8 mouse cellular contexts compared by ENCODE assay signal in genomic region chrX:129750094-129750569, GRCm38 (mm10). TPM values are rescaled to one million over a fixed set of nuclear protein-coding genes. Genes with fewer than 3 reads are reported as not detected.
A peak's percentile ranks its signal among the peaks of the same experiment; 100 is the strongest.
DNase-seq lines count a peak whose midpoint lies in the region; ATAC-seq and TF ChIP-seq lines count a peak whose summit lies in the region.

No protein-coding gene starts in this region.

- H3K79me2 ChIP-seq in C2C12 (ENCODE audit: control insufficient read depth, insufficient read depth) = peaks cover 12% of the 10 kb centered on the region

- H3K9me3 ChIP-seq in embryonic facial prominence, embryonic 11.5 days (replicated peaks; ENCODE audit: control insufficient read depth, low read length) = no peaks in the 10 kb centered on the region
- H3K9me3 ChIP-seq in limb, embryonic 13.5 days = no peaks in the 10 kb centered on the region
- no peaks in the 10 kb centered on the region for H3K9me3 ChIP-seq in midbrain, embryonic 10.5 days (replicated peaks)

- H3K27me3 ChIP-seq in cerebellum, adult 2 months (ENCODE audit: control insufficient read depth, insufficient read depth, low read length) = no peaks in the 10 kb centered on the region
- no peaks in the 10 kb centered on the region for H3K27me3 ChIP-seq in C2C12 (ENCODE audit: control insufficient read depth, insufficient read depth, insufficient read length)
- H3K27me3 ChIP-seq in embryonic facial prominence, embryonic 11.5 days (ENCODE audit: control insufficient read depth, insufficient read depth, low read length) = no peaks in the 10 kb centered on the region
- no peaks in the 10 kb centered on the region for H3K27me3 ChIP-seq in limb, embryonic 13.5 days
- H3K27me3 ChIP-seq in midbrain, embryonic 10.5 days (ENCODE audit: low read depth, poor library complexity, severe bottlenecking) = no peaks in the 10 kb centered on the region

- intact Hi-C loops in heart, postnatal 25 days (cut with DNase I) = no loop called here

- no peaks in the 10 kb centered on the region for H3K4me1 ChIP-seq in cerebellum, adult 2 months (ENCODE audit: control insufficient read depth, insufficient read depth, low read length)
- H3K4me1 ChIP-seq in embryonic facial prominence, embryonic 11.5 days (ENCODE audit: control insufficient read depth, insufficient read depth, low read length) = no peaks in the 10 kb centered on the region
- no peaks in the 10 kb centered on the region for H3K4me1 ChIP-seq in limb, embryonic 13.5 days
- no peaks in the 10 kb centered on the region for H3K4me1 ChIP-seq in midbrain, embryonic 10.5 days

- DNase-seq in cerebellum, adult 2 months = no peak
- no peak for DNase-seq in cerebellum, adult 9-11 months
- no peak for DNase-seq in embryonic facial prominence, embryonic 11.5 days (ENCODE audit: low spot score)
- DNase-seq in heart, postnatal 25 days (ENCODE audit: low spot score) = peak; percentile 10
- peak; percentile 28 for DNase-seq in midbrain, embryonic 10.5 days (ENCODE audit: low spot score)
- DNase-seq in thymus, postnatal 36 days = no peak

- no peaks in the 10 kb centered on the region for H3K79me3 ChIP-seq in C2C12 (ENCODE audit: low read depth)

- peak overlapping the region; percentile 44 for H3K4me2 ChIP-seq in embryonic facial prominence, embryonic 11.5 days (ENCODE audit: low read depth, low read length)
- H3K4me2 ChIP-seq in limb, embryonic 13.5 days (replicated peaks) = peak overlapping the region; percentile 58

- peak overlapping the region; percentile 44; the same call in 1 of the 2 replicates for H3K27ac ChIP-seq in cerebellum, adult 2 months (ENCODE audit: insufficient read depth, low read length)
- no peak overlapping the region for H3K27ac ChIP-seq in embryonic facial prominence, embryonic 11.5 days (replicated peaks; ENCODE audit: low read depth, low read length)
- peak overlapping the region; percentile 33; the same call in 1 of the 2 replicates for H3K27ac ChIP-seq in limb, embryonic 13.5 days
- peak overlapping the region; percentile 83 for H3K27ac ChIP-seq in midbrain, embryonic 10.5 days (replicated peaks)

- ATAC-seq in embryonic facial prominence, embryonic 11.5 days (replicated peaks; ENCODE audit: insufficient number of reproducible peaks, low FRiP score, low TSS enrichment, low read depth) = peak; percentile 69
- peak; percentile 68 for ATAC-seq in limb, embryonic 13.5 days (ENCODE audit: low FRiP score, low read depth)

- WGBS in cerebellum, adult 2 months = 5% methylated on average over 31 of the region's 31 CpGs
- 18% methylated on average over 30 of the region's 31 CpGs for WGBS in embryonic facial prominence, embryonic 11.5 days
- WGBS in limb, embryonic 13.5 days = 18% methylated on average over 27 of the region's 31 CpGs
- WGBS in midbrain, embryonic 10.5 days = 35% methylated on average over 23 of the region's 31 CpGs

- peak overlapping the region; percentile 68 for H3K9ac ChIP-seq in embryonic facial prominence, embryonic 11.5 days (replicated peaks; ENCODE audit: low read length)
- peak overlapping the region; percentile 67 for H3K9ac ChIP-seq in limb, embryonic 13.5 days

- TF ChIP-seq POLR2A in cerebellum, adult 2 months (IDR thresholded peaks at IDR 0.05; ENCODE audit: borderline replicate concordance, insufficient read depth, low read length) = no peak

- TF ChIP-seq CTCF in cerebellum, adult 2 months (IDR thresholded peaks at IDR 0.05; ENCODE audit: borderline replicate concordance, insufficient read depth, low read depth, low read length) = no peak
- no peak for TF ChIP-seq CTCF in C2C12 (IDR thresholded peaks at IDR 0.05; ENCODE audit: control insufficient read depth, insufficient read depth, insufficient read length)

- peak overlapping the region; percentile 84 for H3ac ChIP-seq in C2C12 (ENCODE audit: control insufficient read depth, insufficient read length, low read depth)

- peak overlapping the region; percentile 63 for H3K4me3 ChIP-seq in cerebellum, adult 2 months (replicated peaks; ENCODE audit: insufficient read depth, low read depth, low read length)
- peak overlapping the region; percentile 44 for H3K4me3 ChIP-seq in C2C12 (ENCODE audit: insufficient read depth, poor library complexity, severe bottlenecking)
- H3K4me3 ChIP-seq in embryonic facial prominence, embryonic 11.5 days (ENCODE audit: low read depth, low read length) = peak overlapping the region; percentile 50
- peak overlapping the region; percentile 56 for H3K4me3 ChIP-seq in limb, embryonic 13.5 days
- peak overlapping the region; percentile 63 for H3K4me3 ChIP-seq in midbrain, embryonic 10.5 days

- H3K36me3 ChIP-seq in C2C12 (ENCODE audit: control insufficient read depth, insufficient read depth) = no peaks in the 10 kb centered on the region
- no peaks in the 10 kb centered on the region for H3K36me3 ChIP-seq in embryonic facial prominence, embryonic 11.5 days (replicated peaks; ENCODE audit: control insufficient read depth, insufficient read depth, low read depth, low read length)
- H3K36me3 ChIP-seq in limb, embryonic 13.5 days = no peaks in the 10 kb centered on the region
- H3K36me3 ChIP-seq in midbrain, embryonic 10.5 days = no peaks in the 10 kb centered on the region

TF ChIP-seq in C2C12, 6 proteins besides CTCF, POLR2A, EP300 and RAD21:
- TF ChIP-seq MYOG (IDR thresholded peaks at IDR 0.05; ENCODE audit: control insufficient read depth, extremely low read depth, insufficient read length) = no peak
- no peak for TF ChIP-seq USF1 (IDR thresholded peaks at IDR 0.05; ENCODE audit: low read depth)
- TF ChIP-seq MYOD1 (IDR thresholded peaks at IDR 0.05; ENCODE audit: control insufficient read depth, insufficient read length, low read depth) = no peak

RNA-seq across cellular contexts. Expression of gene Diaph2, which starts 0.6 kb away (rescaled TPM):
- 5.0 and 6.4 TPM in 2 replicates for polyA plus RNA-seq in cerebellum, adult 2 months (2012; rRNA removed)
- 1.4 TPM for polyA plus RNA-seq in C2C12 (2012; fragmentation: generic; extraction: Trizol)
- polyA plus RNA-seq in embryonic facial prominence, embryonic 11.5 days (2014; fragmentation: Nextera tagmentation; extraction: Ambion mirVana) = 4.6 and 4.7 TPM in 2 replicates
- total RNA-seq in heart, postnatal 25 days (2021) = 10 to 100 TPM; 11.5 to 12.3 TPM
- polyA plus RNA-seq in limb, embryonic 13.5 days (2015; fragmentation: Nextera tagmentation; extraction: Ambion mirVana) = 4.6 TPM in 2 replicates
- 3.1 and 4.2 TPM in 2 replicates for polyA plus RNA-seq in midbrain, embryonic 10.5 days (2016; fragmentation: Nextera tagmentation; extraction: Ambion mirVana)

Comparison
In these comparisons a context has a peak if more than half of its experiments do, and no peak if none do; other contexts are left out.
1. DNase-seq: peak in heart, postnatal 25 days (single experiment) and midbrain, embryonic 10.5 days (single experiment); none in cerebellum, adult 2 months (0 of 2), cerebellum, adult 9-11 months (single experiment), embryonic facial prominence, embryonic 11.5 days (single experiment) and thymus, postnatal 36 days (0 of 2).
2. Peak in every context shown above with its lines, with median percentiles within 50 percentile points of each other: H3K4me3 ChIP-seq.